Mouse (Mus musculus) testis, adult 2 months (tissue): ENCODE measurements around the gene Igf2. TPM values are rescaled to one million over a fixed set of nuclear protein-coding genes. Genes with fewer than 3 reads are reported as not detected.
A peak's percentile ranks its signal among the peaks of the same experiment; 100 is the strongest.

Experiments used
- H3K27ac ChIP-seq: fragments of 200-500 bp; 2 replicates; pipeline ENCODE4 v1.5.1; 2012; ENCODE audit warnings: low read depth, low read length; ENCODE audit not compliant: control insufficient read depth, insufficient read depth
- H3K27me3 ChIP-seq: fragments of 200-500 bp; 2 replicates; pipeline ENCODE4 v1.6.1; 2012; ENCODE audit warnings: mild to moderate bottlenecking, low read length, moderate library complexity; ENCODE audit not compliant: control insufficient read depth, insufficient read depth
- H3K36me3 ChIP-seq: fragments of 200-500 bp; 2 replicates; pipeline ENCODE4 v1.6.1; 2012; ENCODE audit warnings: mild to moderate bottlenecking, low read length; ENCODE audit not compliant: control insufficient read depth, insufficient read depth
- H3K4me1 ChIP-seq: fragments of 200-500 bp; 2 replicates; pipeline ENCODE4 v1.6.1; 2012; ENCODE audit warnings: low read length; ENCODE audit not compliant: control insufficient read depth, insufficient read depth
- H3K4me3 ChIP-seq: fragments of 200-500 bp; 2 replicates; pipeline ENCODE4 v1.5.1; 2012; ENCODE audit warnings: low read depth, mild to moderate bottlenecking, low read length, moderate library complexity, mixed read lengths; ENCODE audit not compliant: control insufficient read depth
- CTCF ChIP-seq: fragments of 200-500 bp; IDR thresholded peaks from 2 replicates; pipeline ENCODE4 v1.5.1; 2012; ENCODE audit warnings: low read depth, mild to moderate bottlenecking, inconsistent platforms, low read length, moderate library complexity; ENCODE audit not compliant: control insufficient read depth, insufficient read depth, insufficient replicate concordance
- POLR2A ChIP-seq: fragments of 200-500 bp; IDR thresholded peaks from 2 replicates; pipeline ENCODE4 v1.6.1; 2012; ENCODE audit warnings: low read depth, mild to moderate bottlenecking, inconsistent platforms, low read length, moderate library complexity; ENCODE audit not compliant: control insufficient read depth
- polyA plus RNA-seq: library from polyadenylated mRNA; depleted of rRNA; stranded (reverse); fragments of >200 nt; gene quantifications from 2 replicates; pipeline ENCODE4 v1.2.3, GENCODE M21; 2012

Igf2 gene
- polyA plus RNA-seq, 1 experiment: 10.7 TPM

GRCm38 (mm10) chr7:142658681-142659180 lies 7.9 kb downstream of the Igf2 start:
- Histone ChIP-seq H3K36me3 (no peaks in the 10 kb centered on the region), H3K27me3 (peaks cover 1% of the 10 kb centered on the region; the same call in 1 of the 2 replicates), H3K27ac (no peak overlapping the region), H3K4me3 (peak overlapping the region; percentile 58), H3K4me1 (peaks cover 3% of the 10 kb centered on the region)
- TF ChIP-seq POLR2A: no peak
- TF ChIP-seq CTCF: no peak

GRCm38 (mm10) chr7:142657821-142658614 lies 8.6 kb downstream of the Igf2 start:
- H3K4me3 ChIP-seq: peak overlapping the region; percentile 19
- H3K4me1 ChIP-seq: peaks cover 2% of the 10 kb centered on the region
- no peaks in the 10 kb centered on the region; the same call in 1 of the 2 replicates for H3K27me3 ChIP-seq
- H3K36me3 ChIP-seq: no peaks in the 10 kb centered on the region
- TF ChIP-seq POLR2A (no peak), CTCF (no peak)
- no peak overlapping the region for H3K27ac ChIP-seq

- Histone ChIP-seq H3K4me1 (peaks cover 2% of the 10 kb centered on the region), H3K4me3 (no peak overlapping the region), H3K27ac (no peak overlapping the region)
These were observed 9.2 kb downstream of the Igf2 start for GRCm38 (mm10) chr7:142657341-142657791.

GRCm38 (mm10) chr7:142656055-142656454 lies 10.6 kb downstream of the Igf2 start:
- Histone ChIP-seq H3K36me3 (no peaks in the 10 kb centered on the region), H3K27ac (no peak overlapping the region), H3K27me3 (no peaks in the 10 kb centered on the region; the same call in 1 of the 2 replicates), H3K4me3 (no peak overlapping the region), H3K4me1 (peaks cover 2% of the 10 kb centered on the region)
- TF ChIP-seq CTCF (no peak), POLR2A (no peak)

More at GRCm38 (mm10) chr7:142657341-142657791, 9.2 kb downstream of the Igf2 start:
- H3K27me3 ChIP-seq: no peaks in the 10 kb centered on the region; the same call in 1 of the 2 replicates
- no peaks in the 10 kb centered on the region for H3K36me3 ChIP-seq
- TF ChIP-seq POLR2A (no peak), CTCF (no peak)

GRCm38 (mm10) chr7:142655633-142656032 lies 11.0 kb downstream of the Igf2 start:
- Histone ChIP-seq H3K4me1 (no peaks in the 10 kb centered on the region; the same call in 1 of the 2 replicates), H3K4me3 (no peak overlapping the region), H3K27me3 (no peaks in the 10 kb centered on the region; the same call in 1 of the 2 replicates), H3K36me3 (no peaks in the 10 kb centered on the region), H3K27ac (no peak overlapping the region)
- TF ChIP-seq CTCF (no peak), POLR2A (no peak)

GRCm38 (mm10) chr7:142653726-142654125 lies 12.9 kb downstream of the Igf2 start:
- Histone ChIP-seq H3K27ac (no peak overlapping the region), H3K36me3 (no peaks in the 10 kb centered on the region), H3K4me1 (no peaks in the 10 kb centered on the region; the same call in 1 of the 2 replicates), H3K4me3 (no peak overlapping the region), H3K27me3 (no peaks in the 10 kb centered on the region; the same call in 1 of the 2 replicates)
- no peak for TF ChIP-seq CTCF
- TF ChIP-seq POLR2A: no peak

- Histone ChIP-seq H3K27ac (no peak overlapping the region), H3K4me3 (no peak overlapping the region), H3K36me3 (no peaks in the 10 kb centered on the region), H3K4me1 (no peaks in the 10 kb centered on the region; the same call in 1 of the 2 replicates), H3K27me3 (no peaks in the 10 kb centered on the region)
- TF ChIP-seq CTCF: no peak
- no peak for TF ChIP-seq POLR2A
These were observed 19.9 kb downstream of the Igf2 start for GRCm38 (mm10) chr7:142646676-142647075.

GRCm38 (mm10) chr7:142645045-142645444 lies 21.6 kb downstream of the Igf2 start:
- Histone ChIP-seq H3K4me1 (no peaks in the 10 kb centered on the region; the same call in 1 of the 2 replicates), H3K27me3 (no peaks in the 10 kb centered on the region), H3K27ac (no peak overlapping the region), H3K36me3 (no peaks in the 10 kb centered on the region), H3K4me3 (no peak overlapping the region)
- no peak for TF ChIP-seq POLR2A
- TF ChIP-seq CTCF: no peak
